Mouse (Mus musculus) G1E (cell line): ENCODE results near the gene Gm10563. TPM values are rescaled to one million over a fixed set of nuclear protein-coding genes. Genes with fewer than 3 reads are reported as not detected.
A peak's percentile ranks its signal among the peaks of the same experiment; 100 is the strongest.
"Not testable (repeated sequence)": the region's sequence is repeated elsewhere in the genome, so short reads cannot be mapped to it uniquely, and the experiment has no call there.

Source experiments
- ATAC-seq: 2 replicates; pipeline ENCODE4 v1.8.0; 2016; ENCODE audit warnings: mild to moderate bottlenecking; ENCODE audit not compliant: insufficient number of reproducible peaks, poor library complexity, low FRiP score, severe bottlenecking; ENCODE audit errors: extremely low read depth
- DNase-seq: peaks from one replicate; pipeline ENCODE4 v3.0.0; 2012; ENCODE audit warnings: low spot score
- H3K27me3 ChIP-seq: 2 replicates; pipeline ENCODE4 v1.6.1; 2012; ENCODE audit warnings: mild to moderate bottlenecking, low read length, inconsistent platforms; ENCODE audit not compliant: insufficient read depth
- H3K36me3 ChIP-seq: replicated peaks from 2 replicates; pipeline ENCODE3; 2012; ENCODE audit warnings: mild to moderate bottlenecking, inconsistent platforms
- H3K4me1 ChIP-seq: 2 replicates; pipeline ENCODE4 v1.6.1; 2012; ENCODE audit warnings: low read depth, low read length, inconsistent platforms, mixed read lengths; ENCODE audit not compliant: insufficient read depth
- H3K4me3 ChIP-seq: 2 replicates; pipeline ENCODE4 v1.5.1; 2012; ENCODE audit warnings: low read depth, mild to moderate bottlenecking, inconsistent platforms, low read length, moderate library complexity, mixed read lengths
- H3K9me3 ChIP-seq: replicated peaks from 2 replicates; pipeline ENCODE4 v1.6.1; 2012; ENCODE audit warnings: inconsistent platforms
- CTCF ChIP-seq: IDR thresholded peaks from 2 replicates; pipeline ENCODE4 v1.5.1; 2012; ENCODE audit warnings: low read depth, low read length, inconsistent platforms, mixed read lengths
- GATA1 ChIP-seq: IDR thresholded peaks from 2 replicates; pipeline ENCODE4 v1.6.1; 2012; ENCODE audit warnings: borderline replicate concordance, low read length, inconsistent platforms, mixed read lengths
- GATA2 ChIP-seq: IDR thresholded peaks from 2 replicates; pipeline ENCODE4 v1.6.1; 2012; ENCODE audit warnings: low read depth, low read length, inconsistent platforms, borderline replicate concordance
- POLR2AphosphoS5 ChIP-seq: IDR thresholded peaks from 2 replicates; pipeline ENCODE4 v1.6.1; 2012; ENCODE audit warnings: low read depth, low read length, inconsistent platforms; ENCODE audit not compliant: insufficient replicate concordance
- TAL1 ChIP-seq: conservative IDR thresholded peaks from 2 replicates; pipeline ENCODE4 v1.6.1; 2012; ENCODE audit warnings: low read depth, low read length, inconsistent platforms, mixed read lengths
- polyA plus RNA-seq: library from polyadenylated mRNA; stranded (reverse); fragments of >175 nt; gene quantifications from 2 replicates; pipeline ENCODE4 v1.2.3, GENCODE M21; 2012
- total RNA-seq, 2 experiments: library from RNA; stranded (forward) in 1 of 2; stranded (reverse) in 1 of 2; fragments of 200-1000 nt in 1 of 2; fragments of >200 nt in 1 of 2; fragmentation: Nextera tagmentation in 1 of 2; gene quantifications; 2 replicates each; pipeline ENCODE4 v1.2.3; 2014 to 2017

Gm10563 gene
- total and polyA plus RNA-seq, 3 experiments = not detected

GRCm38 (mm10) chr4:155574931-155575330 lies 70.3 kb downstream of the Gm10563 start:
- Histone ChIP-seq H3K36me3 (peaks cover 76% of the 10 kb centered on the region), H3K4me3 (no peak overlapping the region), H3K4me1 (peaks cover 30% of the 10 kb centered on the region), H3K27me3 (no peaks in the 10 kb centered on the region), H3K9me3 (no peaks in the 10 kb centered on the region)
- ATAC-seq = no peak
- TF ChIP-seq POLR2AphosphoS5 = no peak
- TF ChIP-seq GATA2 = no peak
- TF ChIP-seq CTCF = no peak
- no peak for TF ChIP-seq GATA1
- no peak for TF ChIP-seq TAL1
- no peak for DNase-seq

GRCm38 (mm10) chr4:155573876-155574275 lies 71.3 kb downstream of the Gm10563 start:
- H3K36me3 ChIP-seq = peaks cover 72% of the 10 kb centered on the region
- no peak overlapping the region for H3K4me3 ChIP-seq
- no peaks in the 10 kb centered on the region for H3K27me3 ChIP-seq
- no peak for ATAC-seq
- H3K9me3 ChIP-seq = no peaks in the 10 kb centered on the region
- DNase-seq = no peak
- H3K4me1 ChIP-seq = peaks cover 31% of the 10 kb centered on the region
- TF ChIP-seq TAL1 (no peak), GATA2 (no peak), CTCF (no peak), GATA1 (no peak), POLR2AphosphoS5 (no peak)

DNA sequence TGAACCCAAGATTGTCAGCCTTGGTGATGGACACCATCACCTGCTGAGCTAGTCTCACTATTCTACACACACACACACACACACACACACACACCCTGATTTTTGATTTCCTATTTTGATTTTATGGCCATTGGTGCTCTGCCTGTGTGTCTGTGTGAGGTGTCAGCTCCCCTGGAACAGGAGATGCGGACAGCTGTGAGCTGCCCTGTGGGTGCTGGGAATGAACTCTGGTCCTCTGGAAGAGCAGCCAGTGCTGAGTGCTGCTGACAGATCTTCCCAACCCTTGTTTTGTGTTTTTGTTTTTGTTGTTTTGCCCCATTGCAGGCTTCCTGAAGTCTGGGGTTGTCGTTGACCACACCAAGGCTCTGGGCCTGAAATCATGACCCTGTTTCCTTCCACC lies 72.1 kb downstream of the Gm10563 start:
- Histone ChIP-seq H3K36me3 (peaks cover 69% of the 10 kb centered on the region), H3K9me3 (no peaks in the 10 kb centered on the region), H3K27me3 (no peaks in the 10 kb centered on the region), H3K4me3 (no peak overlapping the region), H3K4me1 (peaks cover 31% of the 10 kb centered on the region)
- no peak for TF ChIP-seq CTCF
- no peak for TF ChIP-seq GATA2
- DNase-seq = no peak
- ATAC-seq = no peak

GRCm38 (mm10) chr4:155571442-155571841 lies 73.8 kb downstream of the Gm10563 start:
- Histone ChIP-seq H3K9me3 (no peaks in the 10 kb centered on the region), H3K36me3 (peaks cover 61% of the 10 kb centered on the region), H3K4me3 (no peak overlapping the region), H3K4me1 (peaks cover 37% of the 10 kb centered on the region), H3K27me3 (no peaks in the 10 kb centered on the region)
- TF ChIP-seq CTCF (no peak), TAL1 (no peak), GATA2 (no peak), POLR2AphosphoS5 (no peak), GATA1 (no peak)
- no peak for DNase-seq
- peak; percentile 18; the same call in 1 of the 2 replicates for ATAC-seq

GRCm38 (mm10) chr4:155570315-155570714 lies 74.9 kb downstream of the Gm10563 start:
- DNase-seq, H3K9me3 ChIP-seq, ATAC-seq, H3K27me3 ChIP-seq, H3K4me3 ChIP-seq: not testable (repeated sequence)
- Histone ChIP-seq H3K4me1 (peaks cover 45% of the 10 kb centered on the region), H3K36me3 (peaks cover 60% of the 10 kb centered on the region)

GRCm38 (mm10) chr4:155569818-155570217 lies 75.4 kb downstream of the Gm10563 start:
- Histone ChIP-seq H3K36me3 (peaks cover 60% of the 10 kb centered on the region), H3K4me1 (peaks cover 47% of the 10 kb centered on the region)
- ATAC-seq = no peak

GRCm38 (mm10) chr4:155568632-155569370 lies 76.4 kb downstream of the Gm10563 start:
- Histone ChIP-seq H3K9me3 (no peaks in the 10 kb centered on the region), H3K27me3 (no peaks in the 10 kb centered on the region), H3K4me1 (peaks cover 50% of the 10 kb centered on the region), H3K4me3 (no peak overlapping the region), H3K36me3 (peaks cover 56% of the 10 kb centered on the region)
- ATAC-seq (no peak), DNase-seq (no peak)
- no peak for TF ChIP-seq GATA2
- no peak for TF ChIP-seq TAL1

More at GRCm38 (mm10) chr4:155569818-155570217, 75.4 kb downstream of the Gm10563 start:
- Histone ChIP-seq H3K4me3 (no peak overlapping the region), H3K9me3 (no peaks in the 10 kb centered on the region), H3K27me3 (no peaks in the 10 kb centered on the region)
- TF ChIP-seq GATA2 (no peak), TAL1 (no peak), GATA1 (no peak), CTCF (no peak), POLR2AphosphoS5 (no peak)
- DNase-seq = no peak
